Comparison of ENCODE assay signal across 8 mouse cellular contexts in the genomic region with DNA sequence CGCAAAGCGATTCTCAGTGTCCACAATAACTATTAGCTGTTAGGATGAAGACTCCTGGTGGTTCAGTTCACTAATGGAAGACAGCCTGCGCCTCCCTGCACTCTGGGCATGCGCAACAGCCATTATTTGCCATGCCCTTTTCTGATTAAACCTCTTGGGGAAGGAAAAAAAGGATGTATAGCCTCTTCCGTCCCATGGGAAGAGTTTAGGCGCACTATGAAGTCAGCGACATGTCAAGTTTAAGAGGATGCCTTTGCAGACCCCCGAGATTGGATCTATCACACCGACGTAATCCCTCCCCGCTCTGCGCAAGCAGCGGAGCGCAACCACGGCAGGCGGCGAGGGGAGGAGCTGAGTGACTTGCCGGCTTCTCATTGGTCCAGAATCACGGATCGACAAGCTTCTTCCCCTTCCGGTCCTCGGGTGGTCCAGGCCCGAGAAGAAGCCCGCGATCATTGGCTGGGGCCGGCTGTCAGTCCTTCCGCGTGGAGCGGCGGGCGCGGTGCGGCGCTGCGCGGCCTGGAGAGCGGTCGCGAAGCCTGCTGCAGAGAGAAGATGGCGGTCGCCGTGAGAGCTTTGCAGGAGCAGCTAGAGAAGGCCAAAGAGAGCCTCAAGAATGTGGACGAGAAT. TPM values are rescaled to one million over a fixed set of nuclear protein-coding genes. Genes with fewer than 3 reads are reported as not detected.
DNase-seq lines count a peak whose midpoint lies in the region; ATAC-seq lines count a peak whose summit lies in the region.

A gene (plus strand): TSS at position 437 of the 630 bp plus-strand sequence.

- H3K4me3 ChIP-seq in hindbrain, embryonic 11.5 days (ENCODE audit: low read depth, low read length): peak within 1 kb of the TSS; percentile 98

- DNase-seq in Muller cell, postnatal 12 days (ENCODE audit: inconsistent ontology term): peak; percentile 98
- peak; percentile 98 for DNase-seq in cerebellum, adult 9-11 months
- DNase-seq in frontal cortex, adult 2 months (ENCODE audit: extremely low spot score in 1 of 2, low spot score in 1 of 2): peak; percentile 97 to 98
- DNase-seq in hindbrain, embryonic 11.5 days (ENCODE audit: low spot score): peak; percentile 95
- peak; percentile 96 to 97 for DNase-seq in layer of hippocampus, postnatal 10 days (ENCODE audit: low spot score in 2 of 2)
- peak; percentile 99 for DNase-seq in lung, postnatal 10 days
- DNase-seq in ovary, postnatal 36 days (ENCODE audit: low spot score): peak; percentile 96
- DNase-seq in thymus, postnatal 25 days: peak; percentile 96

- no peaks in the 10 kb centered on the region for H3K9me3 ChIP-seq in hindbrain, embryonic 11.5 days (ENCODE audit: control insufficient read depth, low read length)

- H3K27me3 ChIP-seq in hindbrain, embryonic 11.5 days (ENCODE audit: control insufficient read depth, insufficient read depth, low read length): no peaks in the 10 kb centered on the region

- WGBS in hindbrain, embryonic 11.5 days: under 1% methylated on average over 35 of the region's 43 CpGs

- peaks cover 5% of the 10 kb centered on the region; the same call in 1 of the 2 replicates for H3K36me3 ChIP-seq in hindbrain, embryonic 11.5 days (ENCODE audit: control insufficient read depth, insufficient read depth, low read length)

- H3K27ac ChIP-seq in hindbrain, embryonic 11.5 days (ENCODE audit: low read depth, low read length): peak within 1 kb of the TSS; percentile 85

- H3K9ac ChIP-seq in hindbrain, embryonic 11.5 days (ENCODE audit: low read depth, low read length): peak within 1 kb of the TSS; percentile 95

- H3K4me1 ChIP-seq in hindbrain, embryonic 11.5 days (replicated peaks; ENCODE audit: control insufficient read depth, insufficient read depth, low read length): no peaks in the 10 kb centered on the region

- ATAC-seq in hindbrain, embryonic 11.5 days (ENCODE audit: low FRiP score): peak; percentile 99

- peak within 1 kb of the TSS; percentile 70 for H3K4me2 ChIP-seq in hindbrain, embryonic 11.5 days (replicated peaks; ENCODE audit: low read depth, low read length)

RNA-seq across cellular contexts. Expression of the gene that starts here (rescaled TPM):
- 105 and 114 TPM in 2 replicates for polyA plus RNA-seq in frontal cortex, adult 2 months (2012; rRNA removed)
- polyA plus RNA-seq in hindbrain, embryonic 11.5 days (2014; fragmentation: Nextera tagmentation; extraction: Ambion mirVana): 106 and 107 TPM in 2 replicates
- total RNA-seq in layer of hippocampus, postnatal 10 days (2021): 10 to 100 TPM; 63.0 to 86.2 TPM

Comparison
In these comparisons a context has a peak if more than half of its experiments do, and no peak if none do; other contexts are left out.
1. Peak in every context shown above with its lines: DNase-seq, ATAC-seq, H3K4me3 ChIP-seq and H3K27ac ChIP-seq.